Mouse (Mus musculus) MEL (cell line): ENCODE results near the gene Nolc1. TPM values are rescaled to one million over a fixed set of nuclear protein-coding genes. Genes with fewer than 3 reads are reported as not detected.

Experiments used
- DNase-seq: peaks from one replicate; pipeline ENCODE4 v3.0.0; 2011; ENCODE audit warnings: low read depth, low spot score
- H3K27ac ChIP-seq: 2 replicates; pipeline ENCODE4 v1.5.1; 2012; ENCODE audit warnings: low read depth, mild to moderate bottlenecking, control low read depth, low read length, moderate library complexity; ENCODE audit not compliant: control insufficient read depth
- H3K27me3 ChIP-seq, 2 experiments: fragments of 150-350 bp in 1 of 2; sonication (generic) in 1 of 2; 2 replicates each; pipeline ENCODE4 v1.6.1; 2012; ENCODE audit warnings: low read length in 2 of 2, mild to moderate bottlenecking in 2 of 2, improper control_type of control experiment in 1 of 2, moderate library complexity in 1 of 2; ENCODE audit not compliant: insufficient read depth in 2 of 2, control insufficient read depth in 1 of 2
- H3K36me3 ChIP-seq, 2 experiments: 2 replicates each; pipeline ENCODE4 v1.6.1; 2012 to 2014; ENCODE audit warnings: low read length in 2 of 2, improper control_type of control experiment in 1 of 2, inconsistent platforms in 1 of 2, mild to moderate bottlenecking in 1 of 2; ENCODE audit not compliant: insufficient read depth in 2 of 2, control insufficient read depth in 1 of 2
- H3K4me1 ChIP-seq, 2 experiments: fragments of 150-350 bp in 1 of 2; sonication (generic) in 1 of 2; 2 replicates each; pipeline ENCODE4 v1.6.1; 2012; ENCODE audit warnings: low read length in 2 of 2, improper control_type of control experiment in 1 of 2, mild to moderate bottlenecking in 1 of 2; ENCODE audit not compliant: insufficient read depth in 2 of 2, control insufficient read depth in 1 of 2
- H3K4me3 ChIP-seq, 2 experiments: fragments of 150-350 bp in 1 of 2; sonication (generic) in 1 of 2; 2 replicates each; pipeline ENCODE4 v1.5.1; 2012; ENCODE audit warnings: low read depth in 2 of 2, low read length in 2 of 2, mild to moderate bottlenecking in 2 of 2, moderate library complexity in 2 of 2, control low read depth in 1 of 2, improper control_type of control experiment in 1 of 2; ENCODE audit not compliant: control insufficient read depth in 1 of 2, insufficient read depth in 1 of 2
- H3K79me2 ChIP-seq: 2 replicates; pipeline ENCODE4 v1.6.1; 2012; ENCODE audit warnings: mild to moderate bottlenecking, low read length, moderate library complexity; ENCODE audit not compliant: control insufficient read depth, poor library complexity, insufficient read depth
- H3K9ac ChIP-seq: 2 replicates; pipeline ENCODE4 v1.6.1; 2012; ENCODE audit warnings: low read depth, mild to moderate bottlenecking, control low read depth, low read length, moderate library complexity; ENCODE audit not compliant: control insufficient read depth, poor library complexity, severe bottlenecking
- H3K9me3 ChIP-seq: fragments of 150-350 bp; sonication (generic); replicated peaks from 2 replicates; pipeline ENCODE4 v1.6.1; 2012; ENCODE audit warnings: mild to moderate bottlenecking, low read length, improper control_type of control experiment, moderate library complexity; ENCODE audit not compliant: insufficient read depth
- CTCF ChIP-seq, 3 experiments: IDR thresholded peaks in 2 of 3; conservative IDR thresholded peaks in 1 of 3; 2 replicates each; pipeline ENCODE4 v1.5.1; 2011 to 2012; ENCODE audit warnings: low read length in 3 of 3, low read depth in 2 of 3, mild to moderate bottlenecking in 2 of 3, improper control_type of control experiment in 1 of 3, inconsistent platforms in 1 of 3, mixed read lengths in 1 of 3, moderate library complexity in 1 of 3; ENCODE audit not compliant: control insufficient read depth in 1 of 3, insufficient read depth in 1 of 3, poor library complexity in 1 of 3, severe bottlenecking in 1 of 3
- ELF1 ChIP-seq: IDR thresholded peaks from 2 replicates; pipeline ENCODE4 v1.6.1; 2014; ENCODE audit warnings: low read depth, mild to moderate bottlenecking, inconsistent platforms, low read length, improper control_type of control experiment, moderate library complexity
- EP300 ChIP-seq, 2 experiments: IDR thresholded peaks; 2 replicates each; pipeline ENCODE4 v1.6.1; 2011; ENCODE audit warnings: improper control_type of control experiment in 2 of 2, low read length in 2 of 2, low read depth in 1 of 2, mild to moderate bottlenecking in 1 of 2
- ETS1 ChIP-seq: IDR thresholded peaks from 2 replicates; pipeline ENCODE4 v1.6.1; 2012; ENCODE audit warnings: low read depth, mild to moderate bottlenecking, inconsistent platforms, low read length, improper control_type of control experiment, moderate library complexity
- GATA1 ChIP-seq: IDR thresholded peaks from 2 replicates; pipeline ENCODE4 v1.6.1; 2011; ENCODE audit warnings: low read depth, low read length, improper control_type of control experiment
- HCFC1 ChIP-seq: IDR thresholded peaks from 2 replicates; pipeline ENCODE4 v1.6.1; 2012; ENCODE audit warnings: low read depth, mild to moderate bottlenecking, inconsistent platforms, low read length, improper control_type of control experiment, moderate library complexity
- JUND ChIP-seq: IDR thresholded peaks from 2 replicates; pipeline ENCODE4 v1.6.1; 2011; ENCODE audit warnings: low read depth, mild to moderate bottlenecking, improper control_type of control experiment, low read length
- MAFK ChIP-seq: IDR thresholded peaks from 2 replicates; pipeline ENCODE4 v1.6.1; 2011; ENCODE audit warnings: low read depth, mild to moderate bottlenecking, low read length, improper control_type of control experiment, borderline replicate concordance
- MAX ChIP-seq: IDR thresholded peaks from 2 replicates; pipeline ENCODE4 v1.6.1; 2011; ENCODE audit warnings: low read length, improper control_type of control experiment
- MAZ ChIP-seq: IDR thresholded peaks from 2 replicates; pipeline ENCODE4 v1.6.1; 2012; ENCODE audit warnings: low read depth, mild to moderate bottlenecking, inconsistent platforms, low read length, improper control_type of control experiment
- MEF2A ChIP-seq: IDR thresholded peaks from 2 replicates; pipeline ENCODE4 v1.6.1; 2014; ENCODE audit warnings: low read depth, mild to moderate bottlenecking, inconsistent platforms, low read length, improper control_type of control experiment; ENCODE audit not compliant: poor library complexity, insufficient replicate concordance, severe bottlenecking; ENCODE audit errors: extremely low read depth
- MXI1 ChIP-seq: IDR thresholded peaks from 2 replicates; pipeline ENCODE4 v1.6.1; 2011; ENCODE audit warnings: mild to moderate bottlenecking, low read depth, low read length, improper control_type of control experiment
- MYB ChIP-seq: IDR thresholded peaks from 2 replicates; pipeline ENCODE4 v1.6.1; 2011; ENCODE audit warnings: mild to moderate bottlenecking, low read depth, low read length, improper control_type of control experiment
- MYC ChIP-seq: IDR thresholded peaks from 2 replicates; pipeline ENCODE4 v1.6.1; 2011; ENCODE audit warnings: low read depth, mild to moderate bottlenecking, low read length, improper control_type of control experiment, moderate library complexity
- NELFE ChIP-seq: IDR thresholded peaks from 2 replicates; pipeline ENCODE4 v1.6.1; 2011; ENCODE audit warnings: low read depth, low read length, improper control_type of control experiment
- NRF1 ChIP-seq: IDR thresholded peaks from 2 replicates; pipeline ENCODE4 v1.6.1; 2014; ENCODE audit warnings: low read depth, mild to moderate bottlenecking, inconsistent platforms, low read length, improper control_type of control experiment, moderate library complexity; ENCODE audit not compliant: poor library complexity, insufficient read depth, severe bottlenecking
- POLR2A ChIP-seq, 2 experiments: IDR thresholded peaks; 2 replicates each; pipeline ENCODE4 v1.6.1; 2011 to 2012; ENCODE audit warnings: low read length in 2 of 2, mild to moderate bottlenecking in 2 of 2, control low read depth in 1 of 2, improper control_type of control experiment in 1 of 2, low read depth in 1 of 2, moderate library complexity in 1 of 2; ENCODE audit not compliant: control insufficient read depth in 1 of 2, insufficient read depth in 1 of 2, poor library complexity in 1 of 2
- POLR2AphosphoS5 ChIP-seq: IDR thresholded peaks from 2 replicates; pipeline ENCODE4 v1.6.1; 2012; ENCODE audit warnings: low read depth, borderline replicate concordance, mild to moderate bottlenecking, inconsistent platforms, low read length, moderate library complexity, mixed read lengths
- RAD21 ChIP-seq: IDR thresholded peaks from 2 replicates; pipeline ENCODE4 v1.6.1; 2011; ENCODE audit warnings: mild to moderate bottlenecking, low read depth, low read length, improper control_type of control experiment
- RCOR1 ChIP-seq: IDR thresholded peaks from 2 replicates; pipeline ENCODE4 v1.6.1; 2012; ENCODE audit warnings: low read depth, mild to moderate bottlenecking, inconsistent platforms, low read length, improper control_type of control experiment
- SIN3A ChIP-seq: IDR thresholded peaks from 2 replicates; pipeline ENCODE4 v1.6.1; 2012; ENCODE audit warnings: low read length, improper control_type of control experiment, inconsistent platforms
- SMC3 ChIP-seq: IDR thresholded peaks from 2 replicates; pipeline ENCODE4 v1.6.1; 2011; ENCODE audit warnings: low read depth, low read length, improper control_type of control experiment
- TBP ChIP-seq: IDR thresholded peaks from 2 replicates; pipeline ENCODE4 v1.8.0; 2011; ENCODE audit warnings: low read depth, low read length, improper control_type of control experiment
- TCF12 ChIP-seq: IDR thresholded peaks from 2 replicates; pipeline ENCODE4 v1.6.1; 2014; ENCODE audit warnings: low read depth, mild to moderate bottlenecking, inconsistent platforms, low read length, improper control_type of control experiment, moderate library complexity
- USF2 ChIP-seq, 2 experiments: IDR thresholded peaks; 2 replicates each; pipeline ENCODE4 v1.6.1; 2011 to 2012; ENCODE audit warnings: improper control_type of control experiment in 2 of 2, low read length in 2 of 2, borderline replicate concordance in 1 of 2, inconsistent platforms in 1 of 2, low read depth in 1 of 2, mild to moderate bottlenecking in 1 of 2; ENCODE audit not compliant: insufficient read depth in 1 of 2
- ZC3H11A ChIP-seq: IDR thresholded peaks from 2 replicates; pipeline ENCODE4 v1.6.1; 2012; ENCODE audit warnings: low read depth, mild to moderate bottlenecking, inconsistent platforms, low read length, improper control_type of control experiment
- ZKSCAN1 ChIP-seq: IDR thresholded peaks from 2 replicates; pipeline ENCODE4 v1.6.1; 2012; ENCODE audit warnings: low read depth, mild to moderate bottlenecking, inconsistent platforms, low read length, improper control_type of control experiment, moderate library complexity
- ZMIZ1 ChIP-seq: IDR thresholded peaks from 2 replicates; pipeline ENCODE4 v1.6.1; 2012; ENCODE audit warnings: low read depth, mild to moderate bottlenecking, inconsistent platforms, low read length, improper control_type of control experiment, moderate library complexity
- ZNF384 ChIP-seq: IDR thresholded peaks from 2 replicates; pipeline ENCODE4 v1.6.1; 2012; ENCODE audit warnings: low read depth, mild to moderate bottlenecking, inconsistent platforms, low read length, improper control_type of control experiment
- polyA plus RNA-seq, 2 experiments: library from polyadenylated mRNA; stranded (reverse) in 1 of 2; unstranded in 1 of 2; fragments of >175 nt in 1 of 2; fragments of >200 nt in 1 of 2; gene quantifications; 2 replicates each; pipeline versions ENCODE4 v1.2.1 to v1.2.4; 2012; ENCODE audit warnings: low replicate concordance in 2 of 2, low read depth in 1 of 2; ENCODE audit not compliant: insufficient read length in 2 of 2, insufficient read depth in 1 of 2, missing spikeins in 1 of 2
- total RNA-seq: library from RNA; depleted of rRNA; stranded (reverse); fragments of 300-350 nt; gene quantifications from 2 replicates; pipeline ENCODE4 v1.2.3, GENCODE M21; 2012

The Nolc1 gene
- total and polyA plus RNA-seq, 3 experiments = 213 to 753 (median 294) TPM

DNA sequence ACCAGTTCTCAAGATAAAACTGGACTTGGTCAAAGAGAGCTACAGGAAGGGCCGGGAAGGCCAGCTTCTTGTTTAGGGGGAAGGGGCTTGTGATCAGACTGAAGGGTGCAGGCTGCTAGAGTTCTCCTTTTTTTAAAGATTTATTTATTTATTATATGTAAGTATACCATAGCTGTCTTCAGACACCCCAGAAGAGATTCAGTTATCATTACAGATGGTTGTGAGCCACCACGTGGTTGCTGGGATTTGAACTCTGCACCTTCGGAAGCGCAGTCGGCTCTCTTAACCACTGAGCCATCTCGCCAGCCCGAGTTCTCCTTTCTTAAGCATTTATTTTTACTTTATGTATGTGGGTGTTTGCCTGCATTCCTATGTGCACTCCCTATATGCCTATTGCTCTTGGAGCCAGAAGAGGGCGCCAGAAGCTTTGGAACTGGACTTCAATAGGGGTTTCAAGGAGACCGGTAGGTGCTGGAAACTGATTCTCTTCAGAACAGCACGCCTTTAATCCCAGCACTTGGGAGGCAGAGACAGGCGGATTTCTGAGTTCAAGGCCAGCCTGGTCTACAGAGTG lies 46.8 kb upstream of the Nolc1 start:
- TF ChIP-seq NELFE (no peak), NRF1 (no peak), ZMIZ1 (0 out of 2 replicates have a peak, but pooled peaks have one; percentile 39), POLR2A (IDR thresholded peaks at IDR 0.05; ENCODE audit: control insufficient read depth in 1 of 2, insufficient read depth in 1 of 2, low read depth in 1 of 2, low read length in 2 of 2, poor library complexity in 1 of 2) (no peak), ETS1 (0 out of 2 replicates have a peak, but pooled peaks have one; percentile 12), CTCF (IDR thresholded peaks at IDR 0.05 in 2 of 3, conservative IDR thresholded peaks at IDR 0.05 in 1 of 3; ENCODE audit: control insufficient read depth in 1 of 3, insufficient read depth in 1 of 3, low read depth in 2 of 3, low read length in 3 of 3, poor library complexity in 1 of 3, severe bottlenecking in 1 of 3) (peak; percentile 70 to 79 (median 74)), HCFC1 (peak; percentile 51; the same call in 1 of the 2 replicates), MXI1 (peak; percentile 60; the same call in 1 of the 2 replicates), JUND (no peak), ZNF384 (no peak), GATA1 (no peak), MYB (no peak), EP300 (IDR thresholded peaks at IDR 0.05; ENCODE audit: low read depth in 1 of 2, low read length in 2 of 2) (no peak), ELF1 (peak; percentile 43; the same call in 1 of the 2 replicates), MEF2A (no peak), MAX (peak; percentile 69), SIN3A (peak; percentile 60), MYC (peak; percentile 80), TCF12 (peak; percentile 33; the same call in 1 of the 2 replicates), SMC3 (peak; percentile 70), ZKSCAN1 (0 out of 2 replicates have a peak, but pooled peaks have one; percentile 50), POLR2AphosphoS5 (no peak), RAD21 (peak; percentile 82), USF2 (IDR thresholded peaks at IDR 0.05; ENCODE audit: borderline replicate concordance in 1 of 2, insufficient read depth in 1 of 2, low read depth in 1 of 2, low read length in 2 of 2) (no peak), ZC3H11A (peak; percentile 73), MAZ (0 out of 2 replicates have a peak, but pooled peaks have one; percentile 60), TBP (peak; percentile 98), RCOR1 (peak; percentile 36; the same call in 1 of the 2 replicates), MAFK (peak; percentile 62)
- Histone ChIP-seq H3K4me1 (no peaks in the 10 kb centered on the region), H3K9me3 (no peaks in the 10 kb centered on the region), H3K4me3 (no peak overlapping the region), H3K27me3 (no peaks in the 10 kb centered on the region), H3K27ac (no peak overlapping the region), H3K79me2 (no peaks in the 10 kb centered on the region; the same call in 1 of the 2 replicates), H3K36me3 (peaks cover 0 to 4% of the 10 kb centered on the region in 2 experiments; a peak in 2 of 4 replicates), H3K9ac (no peak overlapping the region)
- DNase-seq = peak; percentile 92
